In genomic region chr4:101569076-101569475, GRCm38 (mm10) we compare ENCODE assay signal across 23 mouse cellular contexts.
DNase-seq lines count a peak whose midpoint lies in the region; ATAC-seq and TF ChIP-seq lines count a peak whose summit lies in the region.
"Had no signal": no experiment of that assay in that cellular context is flagged by ENCODE, and none has a peak within 500 bp of the region (broad histone marks: within the 10 kb centered on the region; RNA-seq: fewer than 3 reads in every experiment).

No protein-coding gene starts in this region.

- peak; percentile 60 for ATAC-seq in hindbrain, embryonic 16.5 days
- no peak for ATAC-seq in hindbrain, embryonic 12.5 days (ENCODE audit: low FRiP score)
- ATAC-seq in midbrain, postnatal 0 days (ENCODE audit: low FRiP score), result peak; percentile 59
- ATAC-seq: CD4-positive, CD25-positive, alpha-beta regulatory T cell, adult 4 months had no signal

- H3K4me1 ChIP-seq in hindbrain, embryonic 16.5 days (ENCODE audit: control insufficient read depth, insufficient read depth, low read depth, low read length), result no peaks in the 10 kb centered on the region; the same call in 1 of the 2 replicates
- H3K4me1 ChIP-seq in hindbrain, embryonic 12.5 days, result no peaks in the 10 kb centered on the region
- peaks cover 11% of the 10 kb centered on the region; the same call in 1 of the 2 replicates for H3K4me1 ChIP-seq in midbrain, postnatal 0 days (ENCODE audit: insufficient read depth, low read length)
- H3K4me1 ChIP-seq: embryonic facial prominence, embryonic 10.5 days; limb, embryonic 10.5 days; liver, embryonic 15.5 days; lung, embryonic 15.5 days had no signal

- H3K9ac ChIP-seq in hindbrain, embryonic 16.5 days (ENCODE audit: low read depth, low read length), result no peak overlapping the region
- no peak overlapping the region for H3K9ac ChIP-seq in hindbrain, embryonic 12.5 days
- H3K9ac ChIP-seq in midbrain, postnatal 0 days (replicated peaks; ENCODE audit: low read length, poor library complexity, severe bottlenecking), result no peak overlapping the region
- H3K9ac ChIP-seq: liver, embryonic 15.5 days; lung, embryonic 15.5 days; neural tube, embryonic 13.5 days had no signal

- no peak overlapping the region for H3K27ac ChIP-seq in hindbrain, embryonic 16.5 days (ENCODE audit: low read depth, low read length)
- H3K27ac ChIP-seq in hindbrain, embryonic 12.5 days, result no peak overlapping the region
- H3K27ac ChIP-seq in midbrain, postnatal 0 days (ENCODE audit: low read depth, low read length), result peak overlapping the region; percentile 32
- H3K27ac ChIP-seq: embryonic facial prominence, embryonic 10.5 days; limb, embryonic 10.5 days; liver, embryonic 15.5 days; lung, embryonic 15.5 days; neural tube, embryonic 13.5 days had no signal

- H3K4me2 ChIP-seq in hindbrain, embryonic 16.5 days (ENCODE audit: low read length), result no peak overlapping the region
- no peak overlapping the region for H3K4me2 ChIP-seq in hindbrain, embryonic 12.5 days (replicated peaks)
- H3K4me2 ChIP-seq in midbrain, postnatal 0 days (ENCODE audit: low read depth, low read length, poor library complexity, severe bottlenecking), result no peak overlapping the region
- H3K4me2 ChIP-seq: heart, embryonic 11.5 days; liver, embryonic 15.5 days; lung, embryonic 15.5 days; neural tube, embryonic 13.5 days had no signal

- TF ChIP-seq CTCF in brain, embryonic 14.5 days (IDR thresholded peaks at IDR 0.05; ENCODE audit: borderline replicate concordance, extremely low read depth, insufficient read depth, insufficient read length), result no peak
- TF ChIP-seq CTCF in midbrain, postnatal 0 days (IDR thresholded peaks at IDR 0.05), result no peak

- 50% methylated on average over 7 of the region's 7 CpGs for WGBS in hindbrain, embryonic 16.5 days
- 61% methylated on average over 7 of the region's 7 CpGs for WGBS in hindbrain, embryonic 12.5 days
- 23% methylated on average over 7 of the region's 7 CpGs for WGBS in midbrain, postnatal 0 days

- H3K4me3 ChIP-seq in hindbrain, embryonic 16.5 days (ENCODE audit: low read length), result no peak overlapping the region
- no peak overlapping the region for H3K4me3 ChIP-seq in hindbrain, embryonic 12.5 days
- no peak overlapping the region for H3K4me3 ChIP-seq in midbrain, postnatal 0 days (ENCODE audit: low read depth, low read length)
- H3K4me3 ChIP-seq: embryonic facial prominence, embryonic 10.5 days; limb, embryonic 10.5 days; liver, embryonic 15.5 days; lung, embryonic 15.5 days; neural tube, embryonic 13.5 days had no signal

- H3K9me3 ChIP-seq in hindbrain, embryonic 16.5 days (ENCODE audit: control insufficient read depth, low read length), result no peaks in the 10 kb centered on the region
- no peaks in the 10 kb centered on the region for H3K9me3 ChIP-seq in hindbrain, embryonic 12.5 days (replicated peaks)
- H3K9me3 ChIP-seq in midbrain, postnatal 0 days (ENCODE audit: low read length), result no peaks in the 10 kb centered on the region
- H3K9me3 ChIP-seq: embryonic facial prominence, embryonic 10.5 days; limb, embryonic 10.5 days; liver, embryonic 15.5 days; lung, embryonic 15.5 days; neural tube, embryonic 13.5 days had no signal

- H3K36me3 ChIP-seq in hindbrain, embryonic 16.5 days (ENCODE audit: control insufficient read depth, insufficient read depth, low read length), result no peaks in the 10 kb centered on the region
- no peaks in the 10 kb centered on the region for H3K36me3 ChIP-seq in hindbrain, embryonic 12.5 days
- no peaks in the 10 kb centered on the region for H3K36me3 ChIP-seq in midbrain, postnatal 0 days (ENCODE audit: insufficient read depth, low read length)
- H3K36me3 ChIP-seq: embryonic facial prominence, embryonic 10.5 days; limb, embryonic 10.5 days; liver, embryonic 15.5 days; lung, embryonic 15.5 days; neural tube, embryonic 13.5 days had no signal

- TF ChIP-seq POLR2A in brain, embryonic 14.5 days (IDR thresholded peaks at IDR 0.05; ENCODE audit: borderline replicate concordance, extremely low read depth, insufficient read depth, insufficient read length, poor library complexity, severe bottlenecking), result no peak

- H3K27me3 ChIP-seq in hindbrain, embryonic 16.5 days (replicated peaks; ENCODE audit: control insufficient read depth, insufficient read depth, low read length), result no peaks in the 10 kb centered on the region
- no peaks in the 10 kb centered on the region for H3K27me3 ChIP-seq in hindbrain, embryonic 12.5 days
- H3K27me3 ChIP-seq in midbrain, postnatal 0 days (ENCODE audit: insufficient read depth, low read length), result no peaks in the 10 kb centered on the region
- H3K27me3 ChIP-seq: liver, embryonic 15.5 days; lung, embryonic 15.5 days; neural tube, embryonic 13.5 days had no signal

- peak; percentile 3 to 15 for DNase-seq in adrenal gland, postnatal 36 days
- no peak for DNase-seq in adrenal gland, postnatal 10 days
- peak; percentile 26 for DNase-seq in brain, embryonic 14.5 days (ENCODE audit: low read depth)
- DNase-seq in midbrain, postnatal 0 days (ENCODE audit: low spot score), result no peak
- DNase-seq in spleen, postnatal 14 days (ENCODE audit: low spot score in 2 of 2), result no peak
- DNase-seq: cerebellum, postnatal 10 days; gastrocnemius, postnatal 10 days; kidney, adult 8-10 months; kidney, postnatal 10 days; liver; lung, postnatal 36 days; right cerebral cortex, adult 18-20 months; right cerebral cortex, postnatal 4 days; thymus, adult 2 months had no signal

Comparison
In these comparisons a context has a peak if more than half of its experiments do, and no peak if none do; other contexts are left out.
1. DNase-seq: peak in adrenal gland, postnatal 36 days (2 of 2) and brain, embryonic 14.5 days (single experiment); none in adrenal gland, postnatal 10 days (single experiment), midbrain, postnatal 0 days (single experiment) and spleen, postnatal 14 days (0 of 2).